Mouse (Mus musculus) limb, embryonic 14.5 days (tissue): ENCODE measurements at regions not wholly inside any gene's neighbourhood (a gene's known extent, or its start where the extent isn't known, plus 50 kb on each side); places are given as distances from the start of the nearest gene placed in this dataset.

Experiments
- ATAC-seq: fragments of 200-750 bp; cut with Nextera tagmentation; 2 replicates; pipeline ENCODE4 v1.8.0; 2017; ENCODE audit warnings: low read depth, moderate number of reproducible peaks, moderate TSS enrichment; ENCODE audit not compliant: low FRiP score
- DNase-seq: peaks from one replicate; pipeline ENCODE4 v3.0.0-alpha.2; 2015; ENCODE audit warnings: low spot score
- H3K27ac ChIP-seq: fragments of 300-500 bp; sonication (generic); replicated peaks from 2 replicates; pipeline ENCODE4 v1.5.1; 2014; ENCODE audit warnings: low read depth, mild to moderate bottlenecking, low read length, moderate library complexity, mixed read lengths
- H3K27me3 ChIP-seq: fragments of 300-500 bp; sonication (generic); 2 replicates; pipeline ENCODE4 v1.6.1; 2014; ENCODE audit warnings: low read length, mixed read lengths; ENCODE audit not compliant: control insufficient read depth, insufficient read depth
- H3K36me3 ChIP-seq: fragments of 300-500 bp; sonication (generic); 2 replicates; pipeline ENCODE4 v1.6.1; 2014; ENCODE audit warnings: mild to moderate bottlenecking, low read length, moderate library complexity, mixed read lengths; ENCODE audit not compliant: control insufficient read depth, insufficient read depth
- H3K4me1 ChIP-seq: fragments of 300-500 bp; sonication (generic); 2 replicates; pipeline ENCODE4 v1.6.1; 2014; ENCODE audit warnings: antibody characterized with exemption, low read length, mixed read lengths; ENCODE audit not compliant: control insufficient read depth, insufficient read depth
- H3K4me2 ChIP-seq: fragments of 300-500 bp; sonication (generic); replicated peaks from 2 replicates; pipeline ENCODE4 v1.6.1; 2014; ENCODE audit warnings: low read depth, mild to moderate bottlenecking, low read length, moderate library complexity; ENCODE audit not compliant: severe bottlenecking
- H3K4me3 ChIP-seq: fragments of 300-500 bp; sonication (generic); replicated peaks from 2 replicates; pipeline ENCODE4 v1.5.1; 2014; ENCODE audit warnings: low read length
- H3K9ac ChIP-seq: fragments of 300-500 bp; sonication (generic); 2 replicates; pipeline ENCODE4 v1.6.1; 2014; ENCODE audit warnings: mild to moderate bottlenecking, low read depth, low read length, moderate library complexity; ENCODE audit not compliant: severe bottlenecking
- H3K9me3 ChIP-seq: fragments of 300-500 bp; sonication (generic); 2 replicates; pipeline ENCODE4 v1.6.1; 2016; ENCODE audit warnings: low read length; ENCODE audit not compliant: control insufficient read depth
- POLR2A ChIP-seq: fragments of 200-500 bp; IDR thresholded peaks from 2 replicates; pipeline ENCODE4 v1.8.0; 2012; ENCODE audit warnings: inconsistent platforms, mild to moderate bottlenecking, moderate library complexity, borderline replicate concordance; ENCODE audit not compliant: insufficient read depth, insufficient read length; ENCODE audit errors: extremely low read depth
- WGBS: fragments of 180-500 bp; shearing (Covaris S2); extraction: QIAGEN DNeasy Blood & Tissue Kit; methylation state at CpG from one replicate; pipeline ENCODE4 v1.1.7; 2014; 5-methylcytosine and 5-hydroxymethylcytosine counted together

DNA sequence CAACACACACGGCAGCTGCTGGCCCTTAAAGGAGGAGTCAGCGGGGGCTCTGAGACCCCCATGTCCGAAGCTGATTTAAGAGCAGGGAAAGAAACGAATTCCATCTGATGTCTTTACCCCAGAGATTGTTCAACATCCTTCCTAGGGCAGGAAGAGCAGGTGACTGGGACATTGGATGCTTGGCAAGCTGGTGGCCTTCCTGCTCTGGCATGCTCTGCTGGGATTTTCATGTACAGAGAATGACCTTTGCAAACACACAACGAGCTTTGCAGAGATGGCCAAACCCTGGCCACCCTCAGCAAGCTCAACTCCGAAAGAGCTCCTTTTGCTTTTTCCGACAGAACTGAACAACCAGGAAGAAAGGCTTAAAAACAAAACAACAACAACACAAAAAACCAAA, 194.7 kb upstream of the Map3k1 start:
- Histone ChIP-seq H3K27me3 (no peaks in the 10 kb centered on the region), H3K4me2 (no peak overlapping the region), H3K9me3 (no peaks in the 10 kb centered on the region), H3K9ac (no peak overlapping the region), H3K36me3 (no peaks in the 10 kb centered on the region), H3K4me3 (no peak overlapping the region), H3K4me1 (peaks cover 2% of the 10 kb centered on the region; the same call in 1 of the 2 replicates), H3K27ac (no peak overlapping the region)
- ATAC-seq (no peak), DNase-seq (no peak)
- no peak for TF ChIP-seq POLR2A
- 70% methylated on average over 7 of the region's 7 CpGs for WGBS

GRCm38 (mm10) chr13:112004126-112004525, 195.3 kb upstream of the Map3k1 start:
- H3K4me1 ChIP-seq: peaks cover 2% of the 10 kb centered on the region; the same call in 1 of the 2 replicates
- peaks cover 2% of the 10 kb centered on the region; the same call in 1 of the 2 replicates for H3K9me3 ChIP-seq
- no peak overlapping the region for H3K4me3 ChIP-seq
- H3K27ac ChIP-seq: no peak overlapping the region
- no peak overlapping the region for H3K4me2 ChIP-seq
- H3K27me3 ChIP-seq: no peaks in the 10 kb centered on the region
- no peak for TF ChIP-seq POLR2A
- ATAC-seq: no peak
- no peak for DNase-seq
- 87% methylated on average over 3 of the region's 3 CpGs for WGBS
- H3K9ac ChIP-seq: no peak overlapping the region
- no peaks in the 10 kb centered on the region for H3K36me3 ChIP-seq

DNA sequence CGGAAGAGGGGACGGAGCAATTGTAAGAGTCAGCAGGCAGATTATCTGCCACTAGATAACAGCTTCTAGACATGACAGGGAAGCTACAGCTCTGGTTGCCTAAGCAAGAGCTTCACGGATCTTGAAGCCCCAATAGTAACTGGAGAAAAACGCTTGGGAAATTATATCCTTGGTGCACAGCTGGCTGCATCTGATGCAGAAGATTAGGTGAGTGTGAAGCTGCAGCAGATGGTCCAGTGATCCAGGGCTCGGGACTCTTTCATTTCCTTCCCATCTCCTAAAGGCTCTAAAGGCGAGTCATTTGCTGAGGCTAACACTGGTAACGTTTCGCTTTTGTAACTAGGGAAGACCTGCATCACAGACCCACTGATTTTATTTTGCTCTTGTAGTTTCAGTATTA, 196.6 kb upstream of the Map3k1 start:
- H3K9ac ChIP-seq: no peak overlapping the region
- ATAC-seq (no peak), DNase-seq (no peak)
- no peak overlapping the region for H3K4me3 ChIP-seq
- peaks cover 6% of the 10 kb centered on the region; the same call in 1 of the 2 replicates for H3K9me3 ChIP-seq
- H3K4me1 ChIP-seq: peaks cover 2% of the 10 kb centered on the region; the same call in 1 of the 2 replicates
- H3K27ac ChIP-seq: no peak overlapping the region
- H3K36me3 ChIP-seq: no peaks in the 10 kb centered on the region
- no peak overlapping the region for H3K4me2 ChIP-seq
- H3K27me3 ChIP-seq: no peaks in the 10 kb centered on the region
- TF ChIP-seq POLR2A: no peak
- 82% methylated on average over 8 of the region's 8 CpGs for WGBS

DNA sequence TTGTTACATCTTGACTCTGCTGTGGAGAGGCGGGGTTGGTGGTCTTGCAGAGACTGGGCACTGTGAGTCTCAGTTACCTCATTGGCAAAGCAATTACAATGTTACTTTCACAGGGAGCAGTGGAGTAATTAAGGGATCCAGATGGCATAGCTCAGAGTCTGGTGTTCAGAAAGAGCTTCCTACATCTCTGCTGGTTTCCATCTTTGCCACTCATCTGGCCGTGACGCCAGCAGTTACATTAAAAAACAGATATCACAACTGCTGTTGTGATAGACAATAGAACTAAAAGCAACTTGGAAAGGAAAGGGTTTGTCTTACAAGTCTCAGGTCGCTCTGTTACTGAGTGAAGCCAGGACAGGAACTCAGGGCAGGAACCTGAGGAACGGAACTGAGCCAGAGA, 200.0 kb upstream of the Map3k1 start:
- no peaks in the 10 kb centered on the region for H3K36me3 ChIP-seq
- H3K4me2 ChIP-seq: no peak overlapping the region
- no peak overlapping the region for H3K27ac ChIP-seq
- no peak overlapping the region for H3K9ac ChIP-seq
- H3K9me3 ChIP-seq: peaks cover 6% of the 10 kb centered on the region; the same call in 1 of the 2 replicates
- WGBS: 88% methylated on average over 5 of the region's 5 CpGs
- no peaks in the 10 kb centered on the region for H3K27me3 ChIP-seq
- no peaks in the 10 kb centered on the region for H3K4me1 ChIP-seq
- H3K4me3 ChIP-seq: no peak overlapping the region
- DNase-seq: no peak
- no peak for TF ChIP-seq POLR2A
- no peak for ATAC-seq

GRCm38 (mm10) chr13:112009288-112009687, 200.5 kb upstream of the Map3k1 start:
- TF ChIP-seq POLR2A: no peak
- no peak for ATAC-seq
- no peak for DNase-seq
- H3K27me3 ChIP-seq: no peaks in the 10 kb centered on the region
- no peak overlapping the region for H3K4me3 ChIP-seq
- WGBS: 67% methylated on average over 3 of the region's 3 CpGs
- H3K9me3 ChIP-seq: peaks cover 6% of the 10 kb centered on the region; the same call in 1 of the 2 replicates
- no peak overlapping the region for H3K27ac ChIP-seq
- H3K9ac ChIP-seq: no peak overlapping the region
- H3K4me2 ChIP-seq: no peak overlapping the region
- no peaks in the 10 kb centered on the region for H3K36me3 ChIP-seq
- no peaks in the 10 kb centered on the region for H3K4me1 ChIP-seq

DNA sequence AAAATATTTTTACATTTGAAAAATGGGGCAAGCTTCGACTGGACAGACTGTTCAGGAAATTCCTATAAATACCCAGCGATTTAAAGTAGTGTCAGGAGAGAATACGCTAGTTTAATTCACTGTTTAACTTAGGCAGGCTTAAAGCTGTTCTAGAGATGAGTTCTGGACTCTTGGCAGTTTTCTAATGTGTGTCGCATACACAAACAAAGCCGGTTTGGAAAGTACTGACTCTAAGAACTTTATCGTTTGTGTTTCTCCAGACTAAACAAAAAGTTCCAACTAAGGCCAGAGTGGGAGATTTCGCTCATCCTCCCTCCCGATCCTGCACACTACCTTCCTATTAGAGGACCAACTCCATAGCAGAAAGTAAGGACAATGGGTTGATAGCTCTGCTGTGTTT, 201.7 kb upstream of the Map3k1 start:
- DNase-seq (no peak), ATAC-seq (no peak)
- no peaks in the 10 kb centered on the region for H3K36me3 ChIP-seq
- H3K4me1 ChIP-seq: no peaks in the 10 kb centered on the region
- H3K27me3 ChIP-seq: no peaks in the 10 kb centered on the region
- no peak overlapping the region for H3K27ac ChIP-seq
- WGBS: 82% methylated on average over 8 of the region's 8 CpGs
- no peak overlapping the region for H3K9ac ChIP-seq
- peaks cover 6% of the 10 kb centered on the region; the same call in 1 of the 2 replicates for H3K9me3 ChIP-seq
- H3K4me2 ChIP-seq: no peak overlapping the region
- no peak for TF ChIP-seq POLR2A
- no peak overlapping the region for H3K4me3 ChIP-seq
